Mouse (Mus musculus) limb, embryonic 14.5 days (tissue): ENCODE data around the gene Limd2. TPM values are rescaled to one million over a fixed set of nuclear protein-coding genes. Genes with fewer than 3 reads are reported as not detected.
A peak's percentile ranks its signal among the peaks of the same experiment; 100 is the strongest.
"Not testable (repeated sequence)": the region's sequence is repeated elsewhere in the genome, so short reads cannot be mapped to it uniquely, and the experiment has no call there.

ENCODE experiments used
- ATAC-seq: fragments of 200-750 bp; cut with Nextera tagmentation; 2 replicates; pipeline ENCODE4 v1.8.0; 2017; ENCODE audit warnings: low read depth, moderate number of reproducible peaks, moderate TSS enrichment; ENCODE audit not compliant: low FRiP score
- DNase-seq: peaks from one replicate; pipeline ENCODE4 v3.0.0-alpha.2; 2015; ENCODE audit warnings: low spot score
- H3K27ac ChIP-seq: fragments of 300-500 bp; sonication (generic); replicated peaks from 2 replicates; pipeline ENCODE4 v1.5.1; 2014; ENCODE audit warnings: low read depth, mild to moderate bottlenecking, low read length, moderate library complexity, mixed read lengths
- H3K27me3 ChIP-seq: fragments of 300-500 bp; sonication (generic); 2 replicates; pipeline ENCODE4 v1.6.1; 2014; ENCODE audit warnings: low read length, mixed read lengths; ENCODE audit not compliant: control insufficient read depth, insufficient read depth
- H3K36me3 ChIP-seq: fragments of 300-500 bp; sonication (generic); 2 replicates; pipeline ENCODE4 v1.6.1; 2014; ENCODE audit warnings: mild to moderate bottlenecking, low read length, moderate library complexity, mixed read lengths; ENCODE audit not compliant: control insufficient read depth, insufficient read depth
- H3K4me1 ChIP-seq: fragments of 300-500 bp; sonication (generic); 2 replicates; pipeline ENCODE4 v1.6.1; 2014; ENCODE audit warnings: antibody characterized with exemption, low read length, mixed read lengths; ENCODE audit not compliant: control insufficient read depth, insufficient read depth
- H3K4me2 ChIP-seq: fragments of 300-500 bp; sonication (generic); replicated peaks from 2 replicates; pipeline ENCODE4 v1.6.1; 2014; ENCODE audit warnings: low read depth, mild to moderate bottlenecking, low read length, moderate library complexity; ENCODE audit not compliant: severe bottlenecking
- H3K4me3 ChIP-seq: fragments of 300-500 bp; sonication (generic); replicated peaks from 2 replicates; pipeline ENCODE4 v1.5.1; 2014; ENCODE audit warnings: low read length
- H3K9ac ChIP-seq: fragments of 300-500 bp; sonication (generic); 2 replicates; pipeline ENCODE4 v1.6.1; 2014; ENCODE audit warnings: mild to moderate bottlenecking, low read depth, low read length, moderate library complexity; ENCODE audit not compliant: severe bottlenecking
- H3K9me3 ChIP-seq: fragments of 300-500 bp; sonication (generic); 2 replicates; pipeline ENCODE4 v1.6.1; 2016; ENCODE audit warnings: low read length; ENCODE audit not compliant: control insufficient read depth
- POLR2A ChIP-seq: fragments of 200-500 bp; IDR thresholded peaks from 2 replicates; pipeline ENCODE4 v1.8.0; 2012; ENCODE audit warnings: inconsistent platforms, mild to moderate bottlenecking, moderate library complexity, borderline replicate concordance; ENCODE audit not compliant: insufficient read depth, insufficient read length; ENCODE audit errors: extremely low read depth
- WGBS: fragments of 180-500 bp; shearing (Covaris S2); extraction: QIAGEN DNeasy Blood & Tissue Kit; methylation state at CpG from one replicate; pipeline ENCODE4 v1.1.7; 2014; 5-methylcytosine and 5-hydroxymethylcytosine counted together
- polyA plus RNA-seq, 2 experiments: library from polyadenylated mRNA; depleted of rRNA in 1 of 2; stranded (reverse) in 1 of 2; unstranded in 1 of 2; fragments of >200 nt; fragmentation: Nextera tagmentation in 1 of 2; extraction: Ambion mirVana in 1 of 2; gene quantifications; 2 replicates each; pipeline versions ENCODE4 v1.2.1 to v1.2.3; 2012 to 2014

Limd2 gene
- polyA plus RNA-seq, 2 experiments: 148 to 237 TPM

GRCm38 (mm10) chr11:106134580-106135528 lies 25.8 kb downstream of the Limd2 start:
- Histone ChIP-seq H3K4me2 (no peak overlapping the region), H3K4me1 (no peaks in the 10 kb centered on the region), H3K9me3 (no peaks in the 10 kb centered on the region), H3K36me3 (peaks cover 35% of the 10 kb centered on the region), H3K27ac (peak overlapping the region; percentile 50; the same call in 1 of the 2 replicates), H3K4me3 (no peak overlapping the region), H3K27me3 (no peaks in the 10 kb centered on the region), H3K9ac (no peak overlapping the region)
- WGBS: 49% methylated on average over 8 of the region's 8 CpGs
- ATAC-seq: no peak
- DNase-seq: peak; percentile 30
- TF ChIP-seq POLR2A: no peak

DNA sequence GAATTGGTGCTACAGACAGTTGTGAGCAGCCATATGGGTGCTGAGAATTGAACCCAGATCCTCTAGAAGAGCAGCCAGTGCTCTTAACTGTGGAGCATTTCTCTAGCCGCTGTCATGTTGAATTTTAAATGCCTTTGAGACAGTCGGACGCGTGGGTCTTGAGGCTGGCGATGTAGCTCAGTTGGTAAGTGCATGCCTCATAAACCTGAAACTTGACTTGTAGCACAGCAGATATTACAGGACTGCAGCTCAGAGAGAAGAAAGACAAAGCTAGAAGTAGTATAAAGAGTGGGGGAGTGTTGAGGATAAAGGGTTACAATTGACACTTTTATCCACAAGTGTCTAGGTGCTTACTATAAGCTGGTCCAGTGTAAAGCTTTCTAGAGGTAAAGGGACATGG lies 28.1 kb downstream of the Limd2 start:
- ATAC-seq (no peak), DNase-seq (no peak)
- Histone ChIP-seq H3K36me3 (peaks cover 45% of the 10 kb centered on the region), H3K4me1 (no peaks in the 10 kb centered on the region), H3K9me3 (no peaks in the 10 kb centered on the region), H3K27ac (no peak overlapping the region), H3K4me3 (no peak overlapping the region), H3K9ac (no peak overlapping the region), H3K4me2 (no peak overlapping the region), H3K27me3 (no peaks in the 10 kb centered on the region)
- no peak for TF ChIP-seq POLR2A
- 90% methylated on average over 5 of the region's 5 CpGs for whole genome bisulfite sequencing

DNA sequence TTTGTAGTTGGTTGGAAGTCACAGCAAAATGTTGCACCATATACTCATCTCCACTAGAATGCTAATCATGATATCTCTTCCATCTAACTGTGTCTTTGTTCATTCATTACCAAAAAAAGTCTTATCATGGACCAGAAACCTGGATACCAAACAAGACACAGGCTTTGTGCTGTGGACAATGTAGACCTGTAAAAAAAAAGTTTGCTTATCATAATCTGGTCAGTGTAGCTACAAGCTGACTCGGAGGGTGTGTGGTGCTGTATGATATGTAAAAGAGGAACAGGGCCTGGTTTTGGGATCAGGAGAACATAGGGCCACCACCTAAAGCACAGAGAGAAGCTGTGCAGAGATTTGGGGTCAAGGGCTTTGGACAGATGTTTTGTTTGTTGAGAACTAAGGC lies 31.2 kb downstream of the Limd2 start:
- Histone ChIP-seq H3K4me3 (no peak overlapping the region), H3K36me3 (peaks cover 41% of the 10 kb centered on the region), H3K4me2 (no peak overlapping the region), H3K27ac (no peak overlapping the region), H3K9me3 (no peaks in the 10 kb centered on the region), H3K4me1 (no peaks in the 10 kb centered on the region), H3K27me3 (no peaks in the 10 kb centered on the region), H3K9ac (no peak overlapping the region)
- WGBS: 100% methylated on average over 1 of the region's 1 CpGs
- no peak for ATAC-seq
- no peak for DNase-seq
- TF ChIP-seq POLR2A: no peak

DNA sequence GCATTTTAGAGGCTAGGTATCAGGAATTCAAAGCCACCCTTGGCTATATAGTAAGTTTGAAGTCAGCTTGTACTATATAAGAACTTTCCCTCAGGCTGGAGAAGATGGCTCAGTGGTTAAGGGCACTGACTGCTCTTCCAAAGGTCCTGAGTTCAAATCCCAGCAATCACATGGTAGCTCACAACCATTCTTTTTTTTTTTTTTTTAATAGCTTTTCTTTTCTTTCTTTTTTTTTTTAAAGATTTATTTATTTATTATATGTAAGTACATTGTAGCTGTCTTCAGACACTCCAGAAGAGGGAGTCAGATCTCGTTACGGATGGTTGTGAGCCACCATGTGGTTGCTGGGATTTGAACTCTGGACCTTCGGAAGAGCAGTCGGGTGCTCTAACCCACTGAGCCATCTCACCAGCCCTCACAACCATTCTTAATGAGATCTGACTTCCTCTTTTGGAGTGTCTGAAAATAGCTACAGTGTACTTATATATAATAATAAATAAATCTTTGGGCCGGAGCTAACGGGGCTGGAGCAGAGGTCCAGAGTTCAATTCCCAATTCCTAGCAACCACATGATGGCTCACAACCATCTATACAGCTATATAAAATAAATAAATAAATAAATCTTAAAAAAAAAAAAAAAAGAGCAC lies 33.8 kb downstream of the Limd2 start:
- H3K9me3 ChIP-seq, H3K27me3 ChIP-seq, DNase-seq, H3K4me2 ChIP-seq, H3K4me3 ChIP-seq, ATAC-seq, H3K4me1 ChIP-seq, H3K9ac ChIP-seq, H3K27ac ChIP-seq: not testable (repeated sequence)
- 93% methylated on average over 4 of the region's 6 CpGs for whole genome bisulfite sequencing
- peaks cover 62% of the 10 kb centered on the region for H3K36me3 ChIP-seq

- Histone ChIP-seq H3K9me3 (no peaks in the 10 kb centered on the region), H3K4me2 (no peak overlapping the region), H3K4me3 (no peak overlapping the region), H3K27ac (no peak overlapping the region), H3K36me3 (peaks cover 72% of the 10 kb centered on the region), H3K27me3 (no peaks in the 10 kb centered on the region), H3K4me1 (no peaks in the 10 kb centered on the region), H3K9ac (no peak overlapping the region)
- DNase-seq: no peak
- no peak for ATAC-seq
- WGBS: 72% methylated on average over 1 of the region's 1 CpGs
- TF ChIP-seq POLR2A: no peak
Measured at GRCm38 (mm10) chr11:106125827-106126226, 34.8 kb downstream of the Limd2 start.
